Mouse (Mus musculus): Measurements from ENCODE around the gene Irf2. TPM values are rescaled to one million over a fixed set of nuclear protein-coding genes. Genes with fewer than 3 reads are reported as not detected.
A peak's percentile ranks its signal among the peaks of the same experiment; 100 is the strongest.

The Irf2 gene
- total and polyA plus RNA-seq, 2 experiments from 2014 or later = 3.3 to 9.5 TPM

GRCm38 (mm10) chr8:46732381-46732915, 7.1 kb upstream of the Irf2 start:
- H3K4me3 ChIP-seq (ENCODE audit: low read depth, low read length) = no peak overlapping the region
- no peak for ATAC-seq (ENCODE audit: low FRiP score)
- H3K9me3 ChIP-seq (ENCODE audit: low read length) = no peaks in the 10 kb centered on the region
- H3K27me3 ChIP-seq (ENCODE audit: insufficient read depth, low read length) = no peaks in the 10 kb centered on the region
- TF ChIP-seq CTCF (IDR thresholded peaks at IDR 0.05) = no peak
- no peak for DNase-seq (ENCODE audit: low spot score)
- no peak overlapping the region for H3K4me2 ChIP-seq (ENCODE audit: low read depth, low read length, poor library complexity, severe bottlenecking)
- H3K9ac ChIP-seq (replicated peaks; ENCODE audit: low read length, poor library complexity, severe bottlenecking) = no peak overlapping the region
- H3K27ac ChIP-seq (ENCODE audit: low read depth, low read length) = no peak overlapping the region
- H3K4me1 ChIP-seq (ENCODE audit: insufficient read depth, low read length) = no peaks in the 10 kb centered on the region
- 82% methylated on average over 7 of the region's 7 CpGs for WGBS
- no peaks in the 10 kb centered on the region for H3K36me3 ChIP-seq (ENCODE audit: insufficient read depth, low read length)

- Histone ChIP-seq H3K9ac (replicated peaks; ENCODE audit: low read length, poor library complexity, severe bottlenecking) (no peak overlapping the region), H3K4me1 (ENCODE audit: insufficient read depth, low read length) (no peaks in the 10 kb centered on the region), H3K9me3 (ENCODE audit: low read length) (no peaks in the 10 kb centered on the region), H3K36me3 (ENCODE audit: insufficient read depth, low read length) (no peaks in the 10 kb centered on the region), H3K27ac (ENCODE audit: low read depth, low read length) (no peak overlapping the region), H3K27me3 (ENCODE audit: insufficient read depth, low read length) (no peaks in the 10 kb centered on the region), H3K4me2 (ENCODE audit: low read depth, low read length, poor library complexity, severe bottlenecking) (no peak overlapping the region), H3K4me3 (ENCODE audit: low read depth, low read length) (no peak overlapping the region)
- no peak for TF ChIP-seq CTCF (IDR thresholded peaks at IDR 0.05)
- ATAC-seq (ENCODE audit: low FRiP score) (no peak), DNase-seq (ENCODE audit: low spot score) (no peak)
- 78% methylated on average over 8 of the region's 8 CpGs for WGBS
Measured at GRCm38 (mm10) chr8:46733603-46734002, 5.9 kb upstream of the Irf2 start.

GRCm38 (mm10) chr8:46735505-46735904, 4.0 kb upstream of the Irf2 start:
- 85% methylated on average over 11 of the region's 11 CpGs for WGBS
- ATAC-seq (ENCODE audit: low FRiP score) (no peak), DNase-seq (ENCODE audit: low spot score) (no peak)
- Histone ChIP-seq H3K4me2 (ENCODE audit: low read depth, low read length, poor library complexity, severe bottlenecking) (no peak overlapping the region), H3K9me3 (ENCODE audit: low read length) (no peaks in the 10 kb centered on the region), H3K9ac (replicated peaks; ENCODE audit: low read length, poor library complexity, severe bottlenecking) (no peak overlapping the region), H3K27me3 (ENCODE audit: insufficient read depth, low read length) (no peaks in the 10 kb centered on the region), H3K27ac (ENCODE audit: low read depth, low read length) (no peak overlapping the region), H3K36me3 (ENCODE audit: insufficient read depth, low read length) (no peaks in the 10 kb centered on the region), H3K4me1 (ENCODE audit: insufficient read depth, low read length) (no peaks in the 10 kb centered on the region), H3K4me3 (ENCODE audit: low read depth, low read length) (no peak overlapping the region)
- TF ChIP-seq CTCF (IDR thresholded peaks at IDR 0.05) = no peak

GRCm38 (mm10) chr8:46736260-46736659, 3.3 kb upstream of the Irf2 start:
- TF ChIP-seq CTCF (IDR thresholded peaks at IDR 0.05) = peak; percentile 51
- H3K27me3 ChIP-seq (ENCODE audit: insufficient read depth, low read length) = no peaks in the 10 kb centered on the region
- ATAC-seq (ENCODE audit: low FRiP score) (no peak), DNase-seq (ENCODE audit: low spot score) (no peak)
- WGBS = 75% methylated on average over 3 of the region's 3 CpGs
- no peak overlapping the region for H3K27ac ChIP-seq (ENCODE audit: low read depth, low read length)
- H3K4me1 ChIP-seq (ENCODE audit: insufficient read depth, low read length) = no peaks in the 10 kb centered on the region
- H3K9ac ChIP-seq (replicated peaks; ENCODE audit: low read length, poor library complexity, severe bottlenecking) = no peak overlapping the region
- no peaks in the 10 kb centered on the region for H3K9me3 ChIP-seq (ENCODE audit: low read length)
- H3K4me3 ChIP-seq (ENCODE audit: low read depth, low read length) = no peak overlapping the region
- no peaks in the 10 kb centered on the region for H3K36me3 ChIP-seq (ENCODE audit: insufficient read depth, low read length)
- no peak overlapping the region for H3K4me2 ChIP-seq (ENCODE audit: low read depth, low read length, poor library complexity, severe bottlenecking)

- TF ChIP-seq CTCF (IDR thresholded peaks at IDR 0.05) = no peak
- H3K27ac ChIP-seq (ENCODE audit: low read depth, low read length) = no peak overlapping the region
- no peak overlapping the region for H3K4me3 ChIP-seq (ENCODE audit: low read depth, low read length)
- no peaks in the 10 kb centered on the region for H3K9me3 ChIP-seq (ENCODE audit: low read length)
- no peaks in the 10 kb centered on the region for H3K36me3 ChIP-seq (ENCODE audit: insufficient read depth, low read length)
- H3K9ac ChIP-seq (replicated peaks; ENCODE audit: low read length, poor library complexity, severe bottlenecking) = no peak overlapping the region
- no peak overlapping the region for H3K4me2 ChIP-seq (ENCODE audit: low read depth, low read length, poor library complexity, severe bottlenecking)
- no peak for DNase-seq (ENCODE audit: low spot score)
- no peak for ATAC-seq (ENCODE audit: low FRiP score)
- WGBS = 93% methylated on average over 10 of the region's 10 CpGs
- no peaks in the 10 kb centered on the region for H3K4me1 ChIP-seq (ENCODE audit: insufficient read depth, low read length)
- no peaks in the 10 kb centered on the region for H3K27me3 ChIP-seq (ENCODE audit: insufficient read depth, low read length)
Measured at GRCm38 (mm10) chr8:46737421-46737820, 2.1 kb upstream of the Irf2 start.

- WGBS = 73% methylated on average over 3 of the region's 3 CpGs
- Histone ChIP-seq H3K27me3 (ENCODE audit: insufficient read depth, low read length) (no peaks in the 10 kb centered on the region), H3K4me3 (ENCODE audit: low read depth, low read length) (no peak overlapping the region), H3K27ac (ENCODE audit: low read depth, low read length) (no peak overlapping the region), H3K4me1 (ENCODE audit: insufficient read depth, low read length) (no peaks in the 10 kb centered on the region), H3K4me2 (ENCODE audit: low read depth, low read length, poor library complexity, severe bottlenecking) (no peak overlapping the region), H3K9me3 (ENCODE audit: low read length) (no peaks in the 10 kb centered on the region), H3K9ac (replicated peaks; ENCODE audit: low read length, poor library complexity, severe bottlenecking) (no peak overlapping the region), H3K36me3 (ENCODE audit: insufficient read depth, low read length) (no peaks in the 10 kb centered on the region)
- no peak for ATAC-seq (ENCODE audit: low FRiP score)
- no peak for TF ChIP-seq CTCF (IDR thresholded peaks at IDR 0.05)
- DNase-seq (ENCODE audit: low spot score) = no peak
Measured at GRCm38 (mm10) chr8:46737907-46738306, 1.6 kb upstream of the Irf2 start.

All from midbrain, postnatal 0 days (tissue).